ENCODE assay signal across 13 mouse cellular contexts in the genomic region with DNA sequence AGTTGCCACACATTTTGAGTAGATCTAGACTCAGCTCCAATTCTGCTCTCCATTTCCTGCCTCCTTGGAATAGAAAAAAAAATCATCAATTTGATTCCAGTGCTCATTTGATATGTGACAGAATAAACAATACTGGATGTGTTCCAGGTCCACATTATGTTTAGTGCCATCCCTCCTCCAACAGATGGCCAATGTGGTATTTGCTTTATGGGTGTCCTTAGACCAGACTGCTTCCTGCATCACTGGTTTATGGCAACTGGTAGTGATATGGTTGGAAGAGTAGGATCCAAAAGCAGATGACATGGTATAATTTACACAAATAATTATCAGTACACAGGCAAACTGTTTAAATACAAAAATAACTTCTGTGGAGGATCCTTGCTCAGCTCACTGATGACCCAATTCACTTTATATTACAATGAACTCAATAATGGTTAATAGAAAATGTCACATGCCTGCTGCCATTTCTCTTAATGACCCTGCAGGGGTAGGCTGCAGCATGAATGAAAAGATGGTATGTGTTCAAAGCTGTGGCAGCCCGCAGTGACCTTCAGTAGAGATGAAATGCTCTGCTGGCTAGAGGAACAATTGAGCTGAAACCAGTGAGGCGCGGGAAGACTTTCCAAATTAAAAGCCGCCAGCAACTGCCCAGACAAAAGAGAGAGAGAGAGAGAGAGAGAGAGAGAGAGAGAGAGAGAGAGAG. TPM values are rescaled to one million over a fixed set of nuclear protein-coding genes. Genes with fewer than 3 reads are reported as not detected.
DNase-seq lines count a peak whose midpoint lies in the region; ATAC-seq lines count a peak whose summit lies in the region.
"Had no signal": no experiment of that assay in that cellular context is flagged by ENCODE, and none has a peak within 500 bp of the region (broad histone marks: within the 10 kb centered on the region; RNA-seq: fewer than 3 reads in every experiment).

No protein-coding gene starts in this region.

- DNase-seq in cerebellum, adult 9-10 months: peak; percentile 4
- DNase-seq in cerebellum, adult 9-11 months: no peak
- DNase-seq in embryonic facial prominence, embryonic 10.5 days (ENCODE audit: low spot score): peak; percentile 10
- peak; percentile 40 for DNase-seq in hindbrain, embryonic 14.5 days (ENCODE audit: low spot score)
- DNase-seq in right cerebral cortex, postnatal 10 days (ENCODE audit: low spot score in 2 of 2): no peak
- no peak for DNase-seq in frontal cortex, postnatal 14 days (ENCODE audit: low spot score in 2 of 2)
- DNase-seq in gastrocnemius, postnatal 14 days: no peak
- DNase-seq: right cerebral cortex, postnatal 14 days had no signal

- H3K27ac ChIP-seq in embryonic facial prominence, embryonic 10.5 days (replicated peaks): no peak overlapping the region
- peak overlapping the region; percentile 34; the same call in 1 of the 2 replicates for H3K27ac ChIP-seq in hindbrain, embryonic 14.5 days
- no peak overlapping the region for H3K27ac ChIP-seq in neural tube, embryonic 12.5 days
- H3K27ac ChIP-seq: heart, embryonic 15.5 days; limb, embryonic 13.5 days; stomach, embryonic 15.5 days had no signal

- H3K9ac ChIP-seq in hindbrain, embryonic 14.5 days: no peak overlapping the region
- no peak overlapping the region for H3K9ac ChIP-seq in neural tube, embryonic 12.5 days
- H3K9ac ChIP-seq: heart, embryonic 15.5 days; limb, embryonic 13.5 days; stomach, embryonic 15.5 days had no signal

- no peaks in the 10 kb centered on the region for H3K27me3 ChIP-seq in embryonic facial prominence, embryonic 10.5 days (replicated peaks; ENCODE audit: low read depth, poor library complexity, severe bottlenecking)
- no peaks in the 10 kb centered on the region for H3K27me3 ChIP-seq in hindbrain, embryonic 14.5 days (ENCODE audit: control insufficient read depth, insufficient read depth, low read length)
- H3K27me3 ChIP-seq in neural tube, embryonic 12.5 days (replicated peaks): no peaks in the 10 kb centered on the region
- H3K27me3 ChIP-seq: heart, embryonic 15.5 days; limb, embryonic 13.5 days; stomach, embryonic 15.5 days had no signal

- WGBS in embryonic facial prominence, embryonic 10.5 days: 45% methylated on average over 4 of the region's 4 CpGs
- WGBS in hindbrain, embryonic 14.5 days: 11% methylated on average over 4 of the region's 4 CpGs
- 31% methylated on average over 4 of the region's 4 CpGs for WGBS in neural tube, embryonic 12.5 days

- no peaks in the 10 kb centered on the region for H3K36me3 ChIP-seq in embryonic facial prominence, embryonic 10.5 days (replicated peaks)
- no peaks in the 10 kb centered on the region for H3K36me3 ChIP-seq in hindbrain, embryonic 14.5 days (replicated peaks; ENCODE audit: control insufficient read depth, insufficient read depth)
- H3K36me3 ChIP-seq in neural tube, embryonic 12.5 days: no peaks in the 10 kb centered on the region
- H3K36me3 ChIP-seq: heart, embryonic 15.5 days; limb, embryonic 13.5 days; stomach, embryonic 15.5 days had no signal

- H3K4me1 ChIP-seq in embryonic facial prominence, embryonic 10.5 days: no peaks in the 10 kb centered on the region
- peaks cover 7% of the 10 kb centered on the region; the same call in 1 of the 2 replicates for H3K4me1 ChIP-seq in hindbrain, embryonic 14.5 days (replicated peaks; ENCODE audit: control insufficient read depth, insufficient read depth, low read length)
- no peaks in the 10 kb centered on the region for H3K4me1 ChIP-seq in neural tube, embryonic 12.5 days
- H3K4me1 ChIP-seq: heart, embryonic 15.5 days; limb, embryonic 13.5 days; stomach, embryonic 15.5 days had no signal

- no peak overlapping the region for H3K4me2 ChIP-seq in hindbrain, embryonic 14.5 days (replicated peaks)
- H3K4me2 ChIP-seq in neural tube, embryonic 12.5 days (replicated peaks): no peak overlapping the region
- H3K4me2 ChIP-seq: heart, embryonic 15.5 days; limb, embryonic 13.5 days; stomach, embryonic 15.5 days had no signal

- H3K4me3 ChIP-seq in embryonic facial prominence, embryonic 10.5 days: no peak overlapping the region
- H3K4me3 ChIP-seq in hindbrain, embryonic 14.5 days (replicated peaks; ENCODE audit: low read length): no peak overlapping the region
- H3K4me3 ChIP-seq in neural tube, embryonic 12.5 days: no peak overlapping the region
- H3K4me3 ChIP-seq: heart, embryonic 15.5 days; limb, embryonic 13.5 days; stomach, embryonic 15.5 days had no signal

- peak; percentile 80 for ATAC-seq in hindbrain, embryonic 14.5 days (ENCODE audit: low FRiP score)
- peak; percentile 68; the same call in 1 of the 2 replicates for ATAC-seq in neural tube, embryonic 12.5 days (ENCODE audit: low FRiP score, low read depth)
- ATAC-seq: intestine, postnatal 0 days had no signal

- intact Hi-C loops in gastrocnemius, postnatal 14 days (cut with DNase I; ENCODE audit: low total_unique reads): no loop called here

- no peaks in the 10 kb centered on the region for H3K9me3 ChIP-seq in embryonic facial prominence, embryonic 10.5 days
- H3K9me3 ChIP-seq in hindbrain, embryonic 14.5 days (ENCODE audit: control insufficient read depth, low read length): no peaks in the 10 kb centered on the region
- no peaks in the 10 kb centered on the region for H3K9me3 ChIP-seq in neural tube, embryonic 12.5 days
- H3K9me3 ChIP-seq: heart, embryonic 15.5 days; limb, embryonic 13.5 days; stomach, embryonic 15.5 days had no signal

RNA-seq across cellular contexts. Expression of a gene that starts 27.2 kb away (rescaled TPM):
- 1.4 and 3.3 TPM in 2 replicates for polyA plus RNA-seq in embryonic facial prominence, embryonic 10.5 days (2016; fragmentation: Nextera tagmentation; extraction: Ambion mirVana)
- polyA plus RNA-seq in hindbrain, embryonic 14.5 days (2014; fragmentation: Nextera tagmentation; extraction: Ambion mirVana): 36.0 and 38.3 TPM in 2 replicates
- 13.5 and 15.5 TPM in 2 replicates for polyA plus RNA-seq in neural tube, embryonic 12.5 days (2016; fragmentation: Nextera tagmentation; extraction: Ambion mirVana)
- total RNA-seq in gastrocnemius, postnatal 14 days (2021): under 1 TPM; 0.40 to 0.47 TPM

Comparison
In these comparisons a context has a peak if more than half of its experiments do, and no peak if none do; other contexts are left out.
1. DNase-seq: peak in cerebellum, adult 9-10 months (single experiment), embryonic facial prominence, embryonic 10.5 days (single experiment) and hindbrain, embryonic 14.5 days (single experiment); none in cerebellum, adult 9-11 months (single experiment), right cerebral cortex, postnatal 10 days (0 of 2), frontal cortex, postnatal 14 days (0 of 2) and gastrocnemius, postnatal 14 days (single experiment).